Mouse (Mus musculus) erythroblast, embryonic 14.5 days (primary cell): Measurements from ENCODE around the gene Tenm2.

Source experiments
- GATA1 ChIP-seq: IDR thresholded peaks from 2 replicates; pipeline ENCODE4 v1.6.1; 2012; ENCODE audit warnings: low read length, inconsistent platforms, mixed read lengths
- TAL1 ChIP-seq: IDR thresholded peaks from 3 replicates; pipeline ENCODE4 v1.6.1; 2012; ENCODE audit warnings: low read length, inconsistent platforms, mixed read lengths

- TF ChIP-seq GATA1 (no peak), TAL1 (no peak)
Measured at GRCm38 (mm10) chr11:36052598-36052997, 1183.2 kb downstream of the Tenm2 start.
